Mouse (Mus musculus) forelimb bud, embryonic 11.5 days (tissue): ENCODE data around the gene Pitpnc1.

Source experiments
- DNase-seq: peaks from one replicate; pipeline ENCODE4 v3.0.0-alpha.2; 2012; ENCODE audit warnings: low read depth, low spot score

The Pitpnc1 gene

DNA sequence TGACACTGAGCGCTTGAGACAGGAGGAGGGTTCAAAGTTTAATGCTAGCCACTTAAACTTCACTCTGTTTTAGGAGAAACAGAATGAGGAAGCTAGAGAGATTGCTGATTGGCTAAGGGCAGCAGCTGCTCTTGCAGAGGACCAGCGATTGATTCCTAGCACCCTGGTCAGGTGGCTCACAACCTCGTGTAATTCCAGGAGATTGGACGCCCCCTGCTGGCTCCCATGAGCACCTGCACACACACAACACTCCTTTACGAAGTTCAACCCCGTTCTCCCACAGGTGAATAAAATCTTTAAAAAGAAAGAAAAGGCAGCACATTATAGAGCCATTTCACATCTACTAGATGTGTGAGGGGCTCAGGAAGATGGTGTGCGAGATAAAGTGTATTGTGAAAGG lies 224.8 kb downstream of the Pitpnc1 start:
- DNase-seq = no peak

DNA sequence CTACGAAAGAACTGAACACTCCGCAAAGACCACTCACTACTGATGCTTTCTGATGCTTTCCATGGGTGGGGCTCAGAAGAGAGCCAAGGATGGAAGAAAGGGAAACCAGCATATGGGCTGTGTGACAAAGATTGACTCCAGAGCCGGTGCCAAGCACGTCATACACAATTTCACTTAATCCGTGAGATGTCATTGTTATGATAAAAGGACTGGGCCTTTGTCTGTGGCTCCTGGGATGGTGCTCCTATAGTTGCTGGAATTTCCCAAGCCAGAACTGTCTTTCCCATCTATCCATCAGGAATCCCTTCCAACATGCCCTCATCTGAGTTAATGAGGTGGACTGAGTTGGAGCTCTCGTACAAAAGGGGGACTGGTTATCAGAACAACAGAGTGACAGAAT lies 227.4 kb downstream of the Pitpnc1 start:
- DNase-seq = no peak

DNA sequence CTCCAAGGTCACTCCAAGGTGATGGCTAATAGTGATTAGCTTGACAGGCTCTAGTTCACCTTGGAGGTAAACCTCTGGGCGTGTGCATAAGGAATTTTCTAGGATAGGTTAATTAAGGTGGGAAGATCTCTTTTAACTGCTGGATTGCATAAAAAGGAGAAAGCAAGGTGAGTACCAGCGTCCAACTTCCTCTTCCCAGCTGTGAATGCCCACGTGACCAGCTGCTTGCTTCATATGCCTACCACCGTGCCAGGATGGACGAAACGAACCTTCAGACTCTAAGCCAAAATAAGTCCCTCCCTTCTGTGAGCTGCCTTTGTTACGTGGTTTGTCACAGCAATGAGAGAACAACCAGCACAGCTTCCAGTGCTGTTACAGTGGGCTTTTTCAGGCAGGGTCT lies 228.8 kb downstream of the Pitpnc1 start:
- DNase-seq = no peak

DNA sequence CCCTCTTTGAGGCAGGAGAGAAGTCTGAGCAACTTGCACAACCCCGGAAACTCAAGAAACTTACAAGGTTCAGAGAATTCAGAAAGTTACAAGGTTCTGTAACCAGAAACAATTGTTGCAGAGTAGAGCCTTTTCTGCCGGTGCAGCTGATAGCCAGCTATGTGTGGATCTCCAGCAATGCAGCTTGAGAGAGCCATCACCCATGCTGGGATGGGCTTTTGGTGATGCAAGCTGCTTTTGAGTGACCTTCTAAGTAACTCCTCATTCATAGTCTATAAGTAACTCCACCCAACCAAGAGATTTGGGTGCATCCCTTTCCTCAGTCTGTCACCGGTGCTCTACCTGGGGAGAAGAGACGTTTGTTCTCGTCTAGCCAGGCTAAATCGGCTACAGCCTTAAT lies 232.0 kb downstream of the Pitpnc1 start:
- DNase-seq = no peak

- no peak for DNase-seq
Observed at GRCm38 (mm10) chr11:107237532-107237931, 233.0 kb downstream of the Pitpnc1 start.

- DNase-seq = no peak
Observed at GRCm38 (mm10) chr11:107233252-107233890, 237.1 kb downstream of the Pitpnc1 start.

DNA sequence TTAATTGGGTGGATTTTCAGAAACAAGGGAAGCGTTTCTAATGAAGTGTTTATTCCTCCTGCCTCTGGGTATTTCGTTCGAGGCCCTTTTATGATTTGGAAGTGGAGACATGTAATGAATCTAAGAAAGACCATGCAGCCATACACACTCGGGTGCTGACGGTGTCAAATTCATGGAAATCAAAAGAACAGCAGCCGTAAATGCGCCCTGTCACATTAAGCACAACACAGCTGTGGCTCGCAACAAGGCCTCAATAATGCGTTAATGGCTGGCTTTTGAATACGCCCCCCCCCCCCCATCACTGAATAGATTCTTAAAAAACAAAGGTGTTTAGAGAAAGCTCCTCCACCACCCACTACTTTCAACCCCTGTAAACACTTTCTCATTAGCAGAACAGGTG lies 240.4 kb downstream of the Pitpnc1 start:
- DNase-seq = peak; percentile 37

DNA sequence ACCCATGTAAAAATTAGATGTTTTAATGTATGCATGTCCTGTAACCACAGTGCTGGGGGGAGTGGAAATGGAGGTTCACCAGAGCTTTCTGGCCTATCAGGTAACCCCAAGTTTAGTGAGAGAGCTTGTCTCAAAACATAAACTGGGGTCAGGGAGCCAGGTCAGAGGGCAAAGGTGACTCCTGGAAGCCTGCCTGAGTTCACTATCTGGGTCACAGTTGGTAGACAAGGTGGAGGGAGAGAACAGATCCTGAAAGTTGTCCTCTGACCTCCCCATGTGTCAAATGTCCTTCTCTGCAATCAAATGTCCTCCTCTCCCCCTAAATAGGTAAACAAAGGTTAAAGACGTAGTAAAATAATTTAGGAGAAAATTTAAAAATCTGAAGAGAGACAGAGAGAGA lies 244.1 kb downstream of the Pitpnc1 start:
- no peak for DNase-seq

DNA sequence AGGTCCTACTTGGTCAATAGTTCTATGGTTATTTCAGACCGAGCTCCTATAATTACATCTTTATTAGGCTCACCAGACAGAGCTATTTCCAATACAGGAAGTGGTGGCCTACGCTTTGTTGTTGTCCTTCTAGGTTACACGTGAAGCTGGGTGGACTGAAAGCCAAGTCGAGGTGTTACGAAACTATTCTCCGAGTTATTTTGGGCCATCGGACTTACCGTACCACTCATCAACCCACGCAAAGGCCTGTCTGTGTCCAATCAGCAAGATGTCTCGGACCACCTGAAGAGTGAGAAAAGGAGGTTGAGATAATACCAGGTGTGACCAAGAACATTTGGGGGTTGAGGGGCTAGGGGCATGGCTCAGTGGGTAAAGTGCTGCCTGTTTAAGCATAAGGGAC lies 244.5 kb downstream of the Pitpnc1 start:
- DNase-seq = no peak

DNA sequence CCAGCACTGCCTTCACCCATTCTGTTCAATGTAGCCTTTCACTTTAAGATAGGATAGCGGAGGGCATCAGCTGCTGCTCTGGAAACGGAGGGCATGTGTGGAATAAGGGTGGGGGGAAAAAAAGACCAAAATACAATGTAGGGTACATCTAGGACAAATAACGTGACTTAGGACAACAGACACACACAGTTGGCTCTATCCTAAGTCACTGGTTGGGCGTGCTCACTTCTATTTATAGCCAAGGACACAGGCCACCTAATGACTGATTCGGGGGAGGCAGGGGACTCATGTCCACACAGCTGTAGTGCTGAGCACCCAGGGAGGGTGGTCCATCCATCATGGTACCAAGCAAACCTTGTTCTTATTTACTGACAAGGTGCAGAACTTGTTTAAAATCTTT lies 245.2 kb downstream of the Pitpnc1 start:
- DNase-seq = no peak

DNA sequence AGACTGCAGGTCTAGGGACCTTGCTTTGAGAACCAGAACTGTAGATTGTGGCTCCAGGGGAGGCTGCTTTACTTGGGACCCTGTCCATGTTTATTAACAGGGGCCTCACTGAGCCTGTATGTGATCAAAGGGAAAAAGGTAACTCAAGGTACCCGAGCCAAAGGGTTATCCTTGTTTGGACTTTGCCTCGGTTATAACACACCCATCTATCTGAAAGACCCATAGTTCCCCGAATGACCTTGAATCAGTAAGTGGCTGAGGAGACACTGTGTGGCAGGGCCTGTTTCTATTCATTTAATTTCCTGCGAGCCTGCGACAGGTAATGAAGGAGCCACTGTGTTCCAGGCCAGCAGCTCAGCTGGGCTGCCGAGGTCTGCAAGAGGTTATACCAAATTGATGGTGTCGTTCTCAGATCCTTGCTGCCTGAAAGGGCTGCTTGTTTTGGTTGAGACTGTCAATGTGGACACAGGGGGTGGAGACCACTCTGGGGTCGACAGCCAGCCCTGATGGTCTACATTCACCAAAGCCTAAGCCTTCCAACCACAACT lies 246.8 kb downstream of the Pitpnc1 start:
- DNase-seq = peak; percentile 33

DNA sequence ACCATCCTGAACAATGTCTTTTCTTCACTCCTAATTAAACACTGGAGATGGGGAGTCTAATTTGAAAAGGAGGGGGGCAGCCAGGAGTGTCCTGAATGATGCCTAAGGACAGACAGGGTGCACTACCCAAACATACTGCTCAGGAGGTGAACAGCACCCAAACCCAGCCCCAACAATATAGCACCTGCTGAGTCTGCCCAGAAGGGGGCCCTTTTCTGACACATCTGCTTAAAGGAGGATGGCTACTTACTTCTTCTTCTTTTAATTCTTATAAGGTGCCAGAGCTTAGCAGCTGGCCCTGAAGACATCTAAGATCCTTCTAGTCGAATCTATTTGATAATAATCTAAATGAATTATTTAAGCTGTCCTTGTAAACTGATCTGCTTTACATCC lies 247.3 kb downstream of the Pitpnc1 start:
- DNase-seq = no peak

DNA sequence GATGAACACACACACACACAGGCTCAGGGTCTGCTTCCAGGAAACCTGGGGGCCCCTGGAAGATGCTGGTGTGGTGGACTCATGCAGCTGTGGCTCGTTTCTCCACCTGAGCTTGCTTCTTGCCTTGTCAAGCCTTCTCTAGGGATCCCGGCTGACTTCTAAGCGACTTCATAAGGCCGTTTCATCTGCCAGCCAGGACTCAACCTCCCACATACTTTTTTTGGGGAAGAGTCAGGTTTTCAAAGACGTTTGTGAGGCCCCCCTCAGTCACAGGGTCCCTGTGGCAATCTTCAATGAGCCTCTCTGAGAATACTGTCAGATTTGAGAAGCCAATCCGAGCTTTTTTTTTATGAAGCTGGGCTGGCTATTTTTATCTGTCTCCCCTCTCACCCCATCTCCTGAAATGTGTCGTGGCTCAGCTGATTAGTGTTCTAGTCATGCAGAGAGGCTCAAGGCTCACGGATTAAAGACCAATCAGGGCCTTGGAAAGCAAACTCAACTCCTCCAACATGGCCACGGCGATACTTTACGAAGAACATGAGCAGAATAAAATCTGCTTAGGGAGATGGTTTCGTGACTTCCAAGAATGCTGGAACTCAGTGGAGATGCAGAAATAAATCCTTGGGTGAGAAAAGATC lies 247.8 kb downstream of the Pitpnc1 start:
- no peak for DNase-seq

GRCm38 (mm10) chr11:107215111-107215510 lies 255.4 kb downstream of the Pitpnc1 start:
- no peak for DNase-seq

GRCm38 (mm10) chr11:107213745-107214144 lies 256.8 kb downstream of the Pitpnc1 start:
- DNase-seq = peak; percentile 63

GRCm38 (mm10) chr11:107209818-107210217 lies 260.7 kb downstream of the Pitpnc1 start:
- no peak for DNase-seq

- DNase-seq = no peak
Observed at GRCm38 (mm10) chr11:107201773-107202172, 268.7 kb downstream of the Pitpnc1 start.

DNA sequence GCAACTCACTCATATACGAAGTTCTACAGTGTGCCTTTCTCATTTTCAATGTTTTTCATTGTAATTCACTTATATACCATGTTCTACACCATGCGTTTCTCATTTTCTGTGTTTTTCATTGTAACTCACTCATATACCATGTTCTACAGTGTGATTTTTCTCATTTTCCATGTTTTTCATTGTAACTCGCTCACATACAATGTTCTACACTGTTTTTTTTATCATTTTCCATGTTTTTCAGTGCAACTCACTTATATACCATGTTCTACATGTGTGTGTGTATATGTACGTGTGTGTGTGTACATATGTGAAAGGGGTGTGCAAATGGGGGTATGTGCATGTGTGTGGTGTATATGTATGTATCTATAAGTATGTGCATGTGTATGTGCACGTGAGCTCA lies 271.2 kb downstream of the Pitpnc1 start:
- DNase-seq = no peak

DNA sequence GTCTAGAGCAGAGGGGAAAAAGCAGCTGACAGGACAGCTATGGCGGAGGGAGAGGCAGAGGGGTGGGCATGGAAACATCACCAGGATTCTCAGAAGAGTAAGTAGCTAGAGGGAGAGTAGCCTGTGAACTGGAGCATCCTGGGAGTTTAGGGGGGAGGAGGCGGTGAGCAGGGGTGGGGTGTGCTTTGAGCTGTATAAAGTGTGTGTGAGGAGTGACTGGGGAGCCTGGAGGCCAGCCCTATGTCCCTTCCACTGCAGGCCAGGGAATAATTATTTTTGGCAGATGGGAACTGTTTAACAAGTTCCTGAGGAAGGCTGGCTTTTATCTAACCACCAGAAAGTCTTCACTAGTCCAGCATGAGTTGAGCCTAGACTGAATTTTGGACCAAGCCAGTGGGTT lies 275.2 kb downstream of the Pitpnc1 start:
- DNase-seq = no peak

DNA sequence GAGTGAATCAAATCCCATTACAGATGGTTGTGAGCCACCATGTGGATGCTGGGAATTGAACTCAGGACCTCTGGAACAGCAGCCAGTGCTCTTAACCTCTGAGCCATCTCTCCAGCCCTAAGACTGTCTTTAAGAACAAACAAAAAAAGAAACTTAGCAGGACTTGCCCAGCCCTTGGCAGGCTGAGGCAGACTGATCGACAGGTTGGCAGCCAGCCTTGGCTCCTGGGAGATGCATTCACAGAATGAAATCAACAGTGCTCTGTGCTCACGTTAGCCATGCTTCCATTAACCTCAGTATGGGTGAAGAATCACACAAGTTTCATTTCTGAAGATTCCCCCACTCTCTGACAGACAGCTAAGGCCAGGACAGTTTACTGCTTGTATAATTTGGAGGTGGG lies 280.1 kb downstream of the Pitpnc1 start:
- no peak for DNase-seq

DNA sequence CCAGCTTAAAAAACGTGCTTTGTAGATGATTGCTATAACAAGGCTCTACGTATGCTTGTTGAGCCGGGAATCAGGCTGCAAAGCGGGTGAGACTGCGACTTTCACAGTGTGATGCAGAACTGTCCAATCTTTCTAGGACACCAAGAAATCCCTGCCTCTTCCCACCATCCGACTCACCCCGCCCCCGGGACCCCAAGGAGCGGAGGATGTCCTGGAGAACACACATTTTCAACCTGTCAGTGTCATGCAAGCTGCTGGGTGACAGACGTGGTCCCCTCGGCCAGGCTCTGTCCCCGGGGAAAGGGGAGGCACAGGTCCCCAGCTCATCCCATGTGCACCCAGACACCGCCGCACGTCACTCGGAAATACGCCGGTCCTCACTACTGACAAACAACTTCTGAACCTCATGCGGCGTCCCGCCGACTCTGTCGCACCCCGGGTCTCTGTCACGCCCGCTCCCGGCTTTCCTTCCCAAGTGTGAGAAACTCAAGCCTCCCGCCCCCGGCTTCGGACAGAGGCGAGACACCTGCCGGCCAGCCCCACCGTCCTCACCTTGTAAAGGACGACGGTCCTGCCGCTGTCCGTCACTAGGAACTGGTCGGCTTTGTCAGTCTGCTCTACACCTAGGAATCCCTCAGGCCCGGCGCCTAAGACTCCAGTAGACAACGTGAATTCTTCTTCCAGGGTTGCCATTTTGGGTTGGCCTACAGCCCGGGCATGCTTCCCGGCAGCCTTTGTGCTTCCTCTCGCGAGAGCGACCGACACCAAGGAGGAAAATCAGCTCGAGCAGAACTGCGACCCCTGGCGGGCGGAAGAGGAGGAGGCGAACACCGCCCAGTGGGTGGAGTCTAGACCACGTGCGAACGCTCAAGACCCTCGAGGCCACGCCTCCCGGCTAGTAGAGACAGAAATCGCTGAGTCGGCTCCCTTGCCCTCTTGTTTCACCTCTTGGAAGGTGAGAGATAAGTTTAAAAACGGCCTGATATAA lies 281.6 kb downstream of the Pitpnc1 start, which contains the start of gene Nol11:
Gene Nol11 (minus strand): TSS at position 817 of the 988 bp plus-strand sequence.
- DNase-seq = peak; percentile 99

DNA sequence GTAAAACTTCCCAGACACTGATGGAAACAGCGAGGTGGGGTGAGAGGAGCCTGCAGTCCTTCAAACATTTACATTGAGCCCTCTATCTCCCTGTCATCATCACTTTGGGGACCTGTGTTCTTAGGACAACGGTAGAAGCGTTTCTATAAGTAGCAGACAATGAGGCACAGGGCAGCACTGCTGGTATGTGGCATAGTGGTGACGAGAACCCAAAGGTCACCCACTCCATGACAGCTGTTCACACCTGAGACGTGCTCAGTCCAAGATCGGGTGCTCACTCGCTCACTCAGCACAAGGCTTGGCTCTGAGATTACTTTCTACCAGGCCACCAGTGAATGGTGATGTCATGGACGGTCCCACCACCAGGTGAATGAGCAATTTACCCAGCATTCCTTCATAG lies 286.7 kb downstream of the Pitpnc1 start:
- no peak for DNase-seq
